Mouse (Mus musculus) kidney, embryonic 15.5 days (tissue): ENCODE measurements around the gene Taar7f. TPM values are rescaled to one million over a fixed set of nuclear protein-coding genes. Genes with fewer than 3 reads are reported as not detected.
"Not testable (repeated sequence)": the region's sequence is repeated elsewhere in the genome, so short reads cannot be mapped to it uniquely, and the experiment has no call there.

ENCODE experiments used
- ATAC-seq: fragments of 200-750 bp; cut with Nextera tagmentation; replicated peaks from 2 replicates; pipeline ENCODE4 v1.8.0; 2017; ENCODE audit warnings: moderate TSS enrichment; ENCODE audit not compliant: low FRiP score
- H3K27ac ChIP-seq: fragments of 300-500 bp; sonication (generic); 2 replicates; pipeline ENCODE4 v1.5.1; 2015; ENCODE audit warnings: mild to moderate bottlenecking, inconsistent platforms
- H3K27me3 ChIP-seq: fragments of 300-500 bp; sonication (generic); 2 replicates; pipeline ENCODE4 v1.6.1; 2015; ENCODE audit warnings: inconsistent platforms
- H3K36me3 ChIP-seq: fragments of 300-500 bp; sonication (generic); 2 replicates; pipeline ENCODE4 v1.6.1; 2015; ENCODE audit warnings: inconsistent platforms
- H3K4me1 ChIP-seq: fragments of 300-500 bp; sonication (generic); 2 replicates; pipeline ENCODE4 v1.6.1; 2015; ENCODE audit warnings: inconsistent platforms
- H3K4me2 ChIP-seq: fragments of 300-500 bp; sonication (generic); 2 replicates; pipeline ENCODE4 v1.6.1; 2015; ENCODE audit warnings: moderate library complexity, mild to moderate bottlenecking, inconsistent platforms
- H3K4me3 ChIP-seq: fragments of 300-500 bp; sonication (generic); replicated peaks from 2 replicates; pipeline ENCODE4 v1.5.1; 2015; ENCODE audit warnings: mild to moderate bottlenecking, inconsistent platforms
- H3K9ac ChIP-seq: fragments of 300-500 bp; sonication (generic); 2 replicates; pipeline ENCODE4 v1.6.1; 2015; ENCODE audit warnings: mild to moderate bottlenecking, inconsistent platforms
- H3K9me3 ChIP-seq: fragments of 300-500 bp; sonication (generic); replicated peaks from 2 replicates; pipeline ENCODE4 v1.6.1; 2016; ENCODE audit warnings: inconsistent platforms
- WGBS: fragments of 180-500 bp; shearing (Covaris S2); methylation state at CpG from one replicate; pipeline ENCODE4 v1.1.7; 2015; ENCODE audit warnings: mixed read lengths; 5-methylcytosine and 5-hydroxymethylcytosine counted together
- polyA plus RNA-seq: library from polyadenylated mRNA; unstranded; fragments of >200 nt; fragmentation: Nextera tagmentation; extraction: Ambion mirVana; gene quantifications from 2 replicates; pipeline ENCODE4 v1.2.1, GENCODE M21; 2015

Gene Taar7f
- polyA plus RNA-seq: not detected in 2 replicates

DNA sequence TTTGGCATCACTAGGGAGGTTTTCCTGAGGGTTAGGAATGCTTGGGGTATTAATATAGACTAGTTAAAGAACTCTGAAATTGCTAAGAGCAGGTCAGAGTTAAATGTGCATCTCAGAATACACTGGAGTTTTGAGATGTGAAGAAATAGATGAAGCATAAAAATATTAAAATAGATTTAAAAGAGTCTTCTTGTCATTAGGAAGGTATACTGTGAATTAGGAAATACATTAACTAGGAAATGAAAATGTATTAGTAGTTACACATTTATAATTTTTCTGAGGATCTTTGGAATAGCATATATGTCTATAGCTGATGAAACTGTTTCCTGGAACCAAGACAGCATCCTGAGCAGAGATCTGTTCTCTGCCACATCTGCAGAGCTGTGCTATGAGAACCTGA lies at the start of gene Taar7f:
Gene Taar7f, plus strand, starts transcription at position 301 of the 400 bp plus-strand sequence.
- Histone ChIP-seq H3K4me2 (no peak within 1 kb of the TSS), H3K27me3 (no peaks in the 10 kb centered on the region), H3K9me3 (no peaks in the 10 kb centered on the region), H3K9ac (no peak within 1 kb of the TSS), H3K36me3 (no peaks in the 10 kb centered on the region), H3K4me1 (no peaks in the 10 kb centered on the region), H3K27ac (no peak within 1 kb of the TSS), H3K4me3 (no peak within 1 kb of the TSS)
- ATAC-seq: no peak

DNA sequence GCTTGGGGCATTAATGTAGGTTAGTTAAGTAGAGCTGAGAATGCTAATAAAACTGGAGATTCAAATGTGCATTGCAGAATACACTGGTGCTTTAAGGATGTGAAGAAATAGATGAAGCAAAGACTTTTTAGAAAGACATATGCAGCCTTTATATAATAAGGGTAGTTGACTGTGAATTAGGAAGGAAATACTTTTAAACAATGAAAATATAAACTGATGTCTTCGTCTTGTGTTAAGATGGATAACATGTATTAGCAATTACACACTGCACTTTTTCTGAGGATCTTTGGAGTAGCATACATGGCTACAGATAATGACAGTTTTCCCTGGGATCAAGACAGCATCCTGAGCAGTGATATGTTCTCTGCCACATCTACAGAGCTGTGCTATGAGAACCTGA lies 49.7 kb upstream of the Taar7f start, which contains the start of gene Taar7b:
Gene Taar7b, plus strand, starts transcription at position 301 of the 400 bp plus-strand sequence.
- H3K4me2 ChIP-seq: no peak within 1 kb of the TSS
- no peaks in the 10 kb centered on the region for H3K4me1 ChIP-seq
- no peak for ATAC-seq
- no peak within 1 kb of the TSS for H3K27ac ChIP-seq
- no peak within 1 kb of the TSS for H3K4me3 ChIP-seq
- 86% methylated on average over 1 of the region's 1 CpGs for WGBS
- H3K36me3 ChIP-seq: no peaks in the 10 kb centered on the region
- no peaks in the 10 kb centered on the region for H3K9me3 ChIP-seq
- no peak within 1 kb of the TSS for H3K9ac ChIP-seq
- H3K27me3 ChIP-seq: no peaks in the 10 kb centered on the region

DNA sequence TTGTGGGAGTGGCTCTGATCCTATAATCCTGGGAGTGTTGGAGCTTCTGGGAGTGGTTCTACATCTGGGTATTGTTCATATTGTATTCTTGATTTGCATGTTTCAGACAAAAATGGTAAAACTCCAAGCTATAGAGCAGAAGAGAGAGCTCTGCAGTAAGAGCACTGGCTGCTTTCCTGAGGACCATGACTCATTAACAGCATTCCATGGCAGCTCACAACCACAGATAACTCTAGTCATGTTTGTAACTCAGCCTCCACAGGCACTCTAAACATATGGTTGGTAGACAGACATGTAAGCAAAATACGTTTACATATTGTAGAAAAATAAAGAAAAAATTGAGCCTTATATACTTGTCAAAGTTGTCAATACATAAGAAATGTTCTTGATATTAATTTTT lies 42.9 kb upstream of the Taar7f start:
- Histone ChIP-seq H3K9me3 (no peaks in the 10 kb centered on the region), H3K27me3 (no peaks in the 10 kb centered on the region), H3K4me1 (no peaks in the 10 kb centered on the region), H3K4me3 (no peak overlapping the region), H3K9ac (no peak overlapping the region), H3K27ac (no peak overlapping the region), H3K4me2 (no peak overlapping the region), H3K36me3 (no peaks in the 10 kb centered on the region)
- 84% methylated on average over 1 of the region's 1 CpGs for WGBS
- ATAC-seq: no peak

- no peaks in the 10 kb centered on the region for H3K27me3 ChIP-seq
- no peak overlapping the region for H3K27ac ChIP-seq
- no peaks in the 10 kb centered on the region for H3K9me3 ChIP-seq
- ATAC-seq: no peak
- no peaks in the 10 kb centered on the region for H3K4me1 ChIP-seq
- 62% methylated on average over 2 of the region's 2 CpGs for WGBS
- H3K4me2 ChIP-seq: no peak overlapping the region
- H3K4me3 ChIP-seq: no peak overlapping the region
- no peaks in the 10 kb centered on the region for H3K36me3 ChIP-seq
- no peak overlapping the region for H3K9ac ChIP-seq
These were observed 42.3 kb upstream of the Taar7f start for GRCm38 (mm10) chr10:24007034-24007433.

- no peaks in the 10 kb centered on the region for H3K27me3 ChIP-seq
- ATAC-seq: no peak
- H3K27ac ChIP-seq: no peak overlapping the region
- no peaks in the 10 kb centered on the region for H3K9me3 ChIP-seq
- WGBS: 81% methylated on average over 1 of the region's 1 CpGs
- H3K36me3 ChIP-seq: no peaks in the 10 kb centered on the region
- H3K4me1 ChIP-seq: no peaks in the 10 kb centered on the region
- no peak overlapping the region for H3K9ac ChIP-seq
- H3K4me3 ChIP-seq: no peak overlapping the region
- no peak overlapping the region for H3K4me2 ChIP-seq
These were observed 41.2 kb upstream of the Taar7f start for GRCm38 (mm10) chr10:24008143-24008542.

- no peaks in the 10 kb centered on the region for H3K4me1 ChIP-seq
- H3K27ac ChIP-seq: no peak within 1 kb of the TSS
These were observed 22.4 kb upstream of the Taar7f start, which contains the start of gene Taar7d for GRCm38 (mm10) chr10:24026922-24027321. Taar7d (plus strand) TSS chr10:24027222.

GRCm38 (mm10) chr10:24031347-24031746 lies 18.0 kb upstream of the Taar7f start:
- no peaks in the 10 kb centered on the region for H3K4me1 ChIP-seq
- H3K36me3 ChIP-seq: no peaks in the 10 kb centered on the region
- no peaks in the 10 kb centered on the region for H3K27me3 ChIP-seq
- no peak overlapping the region for H3K4me2 ChIP-seq
- no peaks in the 10 kb centered on the region for H3K9me3 ChIP-seq
- H3K27ac ChIP-seq: no peak overlapping the region
- no peak overlapping the region for H3K4me3 ChIP-seq
- no peak overlapping the region for H3K9ac ChIP-seq
- no peak for ATAC-seq

More at GRCm38 (mm10) chr10:24026922-24027321, 22.4 kb upstream of the Taar7f start, which contains the start of gene Taar7d:
- Histone ChIP-seq H3K9ac (no peak within 1 kb of the TSS), H3K4me2 (no peak within 1 kb of the TSS), H3K36me3 (no peaks in the 10 kb centered on the region), H3K27me3 (no peaks in the 10 kb centered on the region), H3K9me3 (no peaks in the 10 kb centered on the region), H3K4me3 (no peak within 1 kb of the TSS)
- no peak for ATAC-seq

GRCm38 (mm10) chr10:24037314-24037713 lies 12.0 kb upstream of the Taar7f start, which contains the start of gene Taar7e:
Taar7e (plus strand) TSS chr10:24037614.
- H3K4me2 ChIP-seq: no peak within 1 kb of the TSS
- H3K4me3 ChIP-seq: no peak within 1 kb of the TSS
- no peaks in the 10 kb centered on the region for H3K36me3 ChIP-seq
- no peak for ATAC-seq
- no peak within 1 kb of the TSS for H3K9ac ChIP-seq
- H3K27me3 ChIP-seq: no peaks in the 10 kb centered on the region
- no peak within 1 kb of the TSS for H3K27ac ChIP-seq
- H3K4me1 ChIP-seq: no peaks in the 10 kb centered on the region
- H3K9me3 ChIP-seq: no peaks in the 10 kb centered on the region
- WGBS: 89% methylated on average over 2 of the region's 2 CpGs

DNA sequence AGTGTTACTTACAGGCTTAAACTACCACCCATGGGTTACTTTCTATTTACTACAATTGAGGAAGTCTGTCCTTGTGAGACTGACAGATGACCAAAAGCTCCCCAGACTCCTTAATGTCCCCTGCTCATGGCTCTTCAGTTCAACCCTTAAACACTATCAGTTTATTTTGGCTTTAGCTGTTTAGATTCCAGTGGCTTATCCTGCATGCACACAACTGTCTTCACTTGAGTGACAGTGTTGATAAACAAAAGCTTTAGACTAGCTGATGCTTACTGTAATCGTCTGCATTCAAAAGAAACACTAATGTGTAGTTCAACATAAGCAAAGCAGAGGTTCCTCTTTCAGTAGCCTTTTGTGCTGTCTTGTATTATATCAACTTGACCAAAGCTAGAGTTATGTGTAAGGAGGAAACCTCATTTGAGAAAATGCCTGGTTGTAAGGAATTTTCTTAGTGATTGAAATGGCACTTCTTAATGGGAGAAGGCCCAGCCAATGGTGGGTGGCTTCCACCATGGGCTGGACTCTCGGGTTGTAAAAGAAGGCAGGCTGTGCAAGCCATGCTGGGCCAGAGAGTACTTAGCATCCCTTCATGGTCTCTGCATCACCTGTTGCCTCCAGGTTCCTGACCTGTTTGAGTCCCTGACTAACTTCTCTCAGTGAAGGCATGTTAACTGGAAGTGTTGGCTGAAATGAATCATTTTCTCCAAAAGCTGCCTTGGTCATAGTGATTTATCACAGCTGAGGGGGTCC lies 9.0 kb upstream of the Taar7f start:
- Histone ChIP-seq H3K4me2 (no peak overlapping the region), H3K4me3 (no peak overlapping the region), H3K4me1 (no peaks in the 10 kb centered on the region), H3K27ac (no peak overlapping the region), H3K27me3 (no peaks in the 10 kb centered on the region), H3K36me3 (no peaks in the 10 kb centered on the region), H3K9me3 (no peaks in the 10 kb centered on the region), H3K9ac (no peak overlapping the region)
- WGBS: 78% methylated on average over 2 of the region's 2 CpGs
- ATAC-seq: no peak

- H3K4me1 ChIP-seq: no peaks in the 10 kb centered on the region
- H3K9me3 ChIP-seq: no peaks in the 10 kb centered on the region
- H3K27me3 ChIP-seq: no peaks in the 10 kb centered on the region
- ATAC-seq: no peak
- no peaks in the 10 kb centered on the region for H3K36me3 ChIP-seq
- H3K4me2 ChIP-seq: no peak overlapping the region
- no peak overlapping the region for H3K27ac ChIP-seq
- H3K4me3 ChIP-seq: no peak overlapping the region
- 77% methylated on average over 5 of the region's 5 CpGs for WGBS
- H3K9ac ChIP-seq: no peak overlapping the region
These were observed 2.7 kb downstream of the Taar7f start for GRCm38 (mm10) chr10:24052039-24052438.

GRCm38 (mm10) chr10:24058986-24059385 lies 9.7 kb downstream of the Taar7f start:
- H3K27me3 ChIP-seq: no peaks in the 10 kb centered on the region
- H3K9me3 ChIP-seq: no peaks in the 10 kb centered on the region
- 74% methylated on average over 3 of the region's 3 CpGs for WGBS
- no peaks in the 10 kb centered on the region for H3K36me3 ChIP-seq
- H3K4me3 ChIP-seq: no peak overlapping the region
- no peak for ATAC-seq
- H3K4me2 ChIP-seq: no peak overlapping the region
- H3K4me1 ChIP-seq: no peaks in the 10 kb centered on the region
- no peak overlapping the region for H3K27ac ChIP-seq
- H3K9ac ChIP-seq: no peak overlapping the region

- ATAC-seq, H3K4me2 ChIP-seq, H3K27ac ChIP-seq, H3K4me3 ChIP-seq, H3K9me3 ChIP-seq, H3K9ac ChIP-seq, H3K36me3 ChIP-seq, H3K4me1 ChIP-seq, H3K27me3 ChIP-seq: not testable (repeated sequence)
- 28% methylated on average over 2 of the region's 2 CpGs for WGBS
These were observed 25.4 kb downstream of the Taar7f start for GRCm38 (mm10) chr10:24074751-24075150.

DNA sequence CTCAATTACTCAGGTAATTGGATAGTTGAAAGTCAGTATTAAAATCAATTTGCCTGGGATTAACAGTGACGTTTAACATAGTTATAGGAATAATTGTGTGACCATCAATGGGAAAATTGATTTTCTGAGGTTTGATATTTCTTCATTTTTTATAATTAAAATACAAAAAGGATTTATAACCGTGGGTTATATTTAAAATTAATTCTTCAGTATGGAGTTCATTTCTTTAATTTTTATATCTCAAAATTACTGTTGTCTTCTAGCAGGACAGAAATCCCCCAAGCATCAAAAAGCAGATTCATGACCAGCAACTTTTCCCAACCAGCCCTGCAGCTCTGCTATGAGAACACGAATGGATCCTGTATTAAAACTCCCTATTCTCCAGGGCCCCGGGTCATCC lies 26.9 kb downstream of the Taar7f start, which contains the start of gene Taar8a:
Gene Taar8a, plus strand, starts transcription at position 301 of the 400 bp plus-strand sequence.
- not testable (repeated sequence) for H3K4me3 ChIP-seq, H3K27ac ChIP-seq, H3K9ac ChIP-seq, H3K4me1 ChIP-seq, H3K27me3 ChIP-seq, H3K9me3 ChIP-seq, H3K4me2 ChIP-seq, ATAC-seq, H3K36me3 ChIP-seq
- 91% methylated on average over 2 of the region's 4 CpGs for WGBS
